Mouse (Mus musculus): ENCODE measurements around the gene Dpm2. TPM values are rescaled to one million over a fixed set of nuclear protein-coding genes. Genes with fewer than 3 reads are reported as not detected.

Gene Dpm2
- polyA plus RNA-seq, 1 experiment from 2014 or later = 100 TPM

GRCm38 (mm10) chr2:32621517-32621859 lies 50.8 kb downstream of the Dpm2 start, which contains the start of gene Ak1:
Gene Ak1, plus strand, starts transcription at chr2:32621758.
- ATAC-seq (replicated peaks; ENCODE audit: insufficient number of reproducible peaks, low FRiP score, low TSS enrichment, low read depth) = no peak
- Histone ChIP-seq H3K27ac (replicated peaks; ENCODE audit: low read depth, low read length) (peak within 1 kb of the TSS; percentile 74), H3K4me2 (ENCODE audit: low read depth, low read length) (no peak within 1 kb of the TSS), H3K27me3 (ENCODE audit: control insufficient read depth, insufficient read depth, low read length) (no peaks in the 10 kb centered on the region), H3K9ac (replicated peaks; ENCODE audit: low read length) (peak within 1 kb of the TSS; percentile 41), H3K9me3 (replicated peaks; ENCODE audit: control insufficient read depth, low read length) (no peaks in the 10 kb centered on the region), H3K4me3 (ENCODE audit: low read depth, low read length) (no peak within 1 kb of the TSS), H3K36me3 (replicated peaks; ENCODE audit: control insufficient read depth, insufficient read depth, low read depth, low read length) (peaks cover 2% of the 10 kb centered on the region; the same call in 1 of the 2 replicates), H3K4me1 (ENCODE audit: control insufficient read depth, insufficient read depth, low read length) (peaks cover 31% of the 10 kb centered on the region)
- DNase-seq (ENCODE audit: low spot score) = no peak
- 29% methylated on average over 7 of the region's 7 CpGs for WGBS

Other genes starting within 250 kb of the Dpm2 start
- 41.1 and 46.0 TPM in 2 replicates for gene Ciz1, start 218.5 kb upstream of the Dpm2 start, polyA plus RNA-seq (2014; fragmentation: Nextera tagmentation; extraction: Ambion mirVana)
- 31.0 and 35.3 TPM in 2 replicates for gene Dnm1, start 217.5 kb upstream of the Dpm2 start, polyA plus RNA-seq (2014; fragmentation: Nextera tagmentation; extraction: Ambion mirVana)
- gene 1110008P14Rik, start 188.9 kb upstream of the Dpm2 start, polyA plus RNA-seq (2014; fragmentation: Nextera tagmentation; extraction: Ambion mirVana) = 41.3 and 41.5 TPM in 2 replicates
- 0.95 and 1.2 TPM in 2 replicates for gene Lcn2, start 182.6 kb upstream of the Dpm2 start, polyA plus RNA-seq (2014; fragmentation: Nextera tagmentation; extraction: Ambion mirVana)
- gene Ptges2, start 175.0 kb upstream of the Dpm2 start, polyA plus RNA-seq (2014; fragmentation: Nextera tagmentation; extraction: Ambion mirVana) = 31.7 and 33.0 TPM in 2 replicates
- gene Naif1, start 120.4 kb upstream of the Dpm2 start, polyA plus RNA-seq (2014; fragmentation: Nextera tagmentation; extraction: Ambion mirVana) = 5.0 and 6.0 TPM in 2 replicates
- gene Slc25a25, start 119.4 kb upstream of the Dpm2 start, polyA plus RNA-seq (2014; fragmentation: Nextera tagmentation; extraction: Ambion mirVana) = 20.6 and 21.7 TPM in 2 replicates
- gene Fam102a, start 35.5 kb upstream of the Dpm2 start, polyA plus RNA-seq (2014; fragmentation: Nextera tagmentation; extraction: Ambion mirVana) = 10.2 and 11.7 TPM in 2 replicates
- 2.3 and 3.3 TPM in 2 replicates for gene Pip5kl1, start 3.9 kb downstream of the Dpm2 start, polyA plus RNA-seq (2014; fragmentation: Nextera tagmentation; extraction: Ambion mirVana)
- gene 9430097D07Rik, start 4.8 kb downstream of the Dpm2 start, polyA plus RNA-seq (2014; fragmentation: Nextera tagmentation; extraction: Ambion mirVana) = 0.32 and 0.36 TPM in 2 replicates
- 20.3 and 22.8 TPM in 2 replicates for gene St6galnac4, start 16.2 kb downstream of the Dpm2 start, polyA plus RNA-seq (2014; fragmentation: Nextera tagmentation; extraction: Ambion mirVana)
- gene St6galnac6, start 28.9 kb downstream of the Dpm2 start, polyA plus RNA-seq (2014; fragmentation: Nextera tagmentation; extraction: Ambion mirVana) = 6.3 and 6.8 TPM in 2 replicates
- 13.7 and 16.6 TPM in 2 replicates for gene Ak1, start 50.9 kb downstream of the Dpm2 start, polyA plus RNA-seq (2014; fragmentation: Nextera tagmentation; extraction: Ambion mirVana)
- 19.2 and 22.6 TPM in 2 replicates for gene Eng, start 75.7 kb downstream of the Dpm2 start, polyA plus RNA-seq (2014; fragmentation: Nextera tagmentation; extraction: Ambion mirVana)
- 15.6 and 16.3 TPM in 2 replicates for gene Fpgs, start 133.3 kb downstream of the Dpm2 start, polyA plus RNA-seq (2014; fragmentation: Nextera tagmentation; extraction: Ambion mirVana)
- 79.2 and 89.8 TPM in 2 replicates for gene Cdk9, start 142.2 kb downstream of the Dpm2 start, polyA plus RNA-seq (2014; fragmentation: Nextera tagmentation; extraction: Ambion mirVana)
- gene Sh2d3c, start 150.2 kb downstream of the Dpm2 start, polyA plus RNA-seq (2014; fragmentation: Nextera tagmentation; extraction: Ambion mirVana) = 21.1 and 22.2 TPM in 2 replicates
- gene 6330409D20Rik, start 170.2 kb downstream of the Dpm2 start, polyA plus RNA-seq (2014; fragmentation: Nextera tagmentation; extraction: Ambion mirVana) = 0.31 and 0.75 TPM in 2 replicates
- 47.8 and 54.3 TPM in 2 replicates for gene Tor2a, start 186.4 kb downstream of the Dpm2 start, polyA plus RNA-seq (2014; fragmentation: Nextera tagmentation; extraction: Ambion mirVana)
- 0.24 TPM in 1 of 2 replicates, not detected in the other for gene Ttc16, start 204.8 kb downstream of the Dpm2 start, polyA plus RNA-seq (2014; fragmentation: Nextera tagmentation; extraction: Ambion mirVana)
- gene Ptrh1, start 204.9 kb downstream of the Dpm2 start, polyA plus RNA-seq (2014; fragmentation: Nextera tagmentation; extraction: Ambion mirVana) = 3.8 and 5.7 TPM in 2 replicates
- 0.21 TPM in 1 of 2 replicates, not detected in the other for gene Cfap157, start 213.6 kb downstream of the Dpm2 start, polyA plus RNA-seq (2014; fragmentation: Nextera tagmentation; extraction: Ambion mirVana)

Measured in embryonic facial prominence, embryonic 11.5 days (tissue).